Mouse (Mus musculus): Measurements from ENCODE around the gene Rims3.
A peak's percentile ranks its signal among the peaks of the same experiment; 100 is the strongest.

The Rims3 gene

GRCm38 (mm10) chr4:120893656-120894401 is 39.2 kb downstream of the Rims3 start:
- no peak for DNase-seq (ENCODE audit: low spot score)

DNA sequence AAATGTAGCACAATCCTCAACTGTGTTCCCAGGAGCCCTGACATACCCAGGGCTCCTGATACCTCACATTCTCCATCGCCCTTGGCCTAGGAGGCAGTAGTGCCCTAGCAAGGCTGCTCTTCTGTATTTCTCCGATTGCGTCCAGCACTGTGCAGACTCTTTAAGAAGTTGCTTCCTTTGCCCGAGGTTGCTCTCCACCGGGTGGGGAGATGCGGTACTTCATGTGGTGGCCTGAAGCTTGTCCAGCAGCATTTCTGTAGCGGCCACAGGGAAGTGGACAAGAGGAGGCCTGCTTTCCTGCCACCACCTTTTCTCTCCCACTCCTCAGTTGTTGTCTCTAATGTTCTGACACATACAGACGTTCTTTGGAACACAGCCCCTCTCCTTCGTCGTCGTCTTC is 40.0 kb downstream of the Rims3 start:
- DNase-seq (ENCODE audit: low spot score): no peak

DNA sequence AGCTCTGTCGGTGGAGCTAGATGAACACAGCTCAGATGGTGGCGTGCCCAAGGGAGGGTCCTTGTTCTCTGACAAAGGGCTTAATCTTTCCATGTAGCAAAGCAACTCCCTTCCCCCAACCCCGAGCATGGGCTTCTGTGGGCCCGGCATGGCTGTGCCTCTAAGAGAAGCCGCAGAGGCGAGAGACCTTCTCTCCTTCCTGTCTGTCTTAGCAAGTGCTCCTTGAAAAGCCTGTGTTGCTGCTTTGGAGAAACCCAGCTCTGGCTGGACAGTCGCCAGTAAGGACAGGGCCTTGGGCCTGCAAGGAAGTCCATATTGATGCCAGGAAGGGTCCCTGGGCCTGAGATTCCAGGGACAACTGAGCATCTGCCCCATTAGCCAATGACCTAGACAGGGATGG is 40.6 kb downstream of the Rims3 start:
- no peak for DNase-seq (ENCODE audit: low spot score)

GRCm38 (mm10) chr4:120895810-120896584 is 41.4 kb downstream of the Rims3 start:
- no peak for DNase-seq (ENCODE audit: low spot score)

GRCm38 (mm10) chr4:120904533-120904932 is 49.9 kb downstream of the Rims3 start:
- DNase-seq (ENCODE audit: low spot score): no peak

DNA sequence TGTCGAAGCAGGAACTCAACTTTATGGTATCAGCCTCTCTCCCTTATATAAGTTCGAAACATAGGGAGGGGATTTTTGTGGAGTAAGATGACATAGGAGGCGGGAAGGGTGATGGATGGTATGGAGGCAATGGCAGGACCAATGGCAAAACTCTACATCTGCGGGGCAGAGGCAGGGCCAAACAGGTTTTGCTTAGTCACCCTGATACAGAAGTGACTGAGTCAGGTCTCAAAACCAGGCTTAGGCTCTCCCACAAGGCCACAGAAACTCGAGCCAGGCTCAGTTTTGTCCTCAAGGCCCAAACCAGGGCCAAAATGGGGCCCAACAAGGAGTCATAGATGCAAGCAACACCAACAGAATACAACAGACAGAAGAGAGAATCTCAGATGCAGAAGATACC is 51.0 kb downstream of the Rims3 start:
- no peak for DNase-seq (ENCODE audit: low spot score)

DNA sequence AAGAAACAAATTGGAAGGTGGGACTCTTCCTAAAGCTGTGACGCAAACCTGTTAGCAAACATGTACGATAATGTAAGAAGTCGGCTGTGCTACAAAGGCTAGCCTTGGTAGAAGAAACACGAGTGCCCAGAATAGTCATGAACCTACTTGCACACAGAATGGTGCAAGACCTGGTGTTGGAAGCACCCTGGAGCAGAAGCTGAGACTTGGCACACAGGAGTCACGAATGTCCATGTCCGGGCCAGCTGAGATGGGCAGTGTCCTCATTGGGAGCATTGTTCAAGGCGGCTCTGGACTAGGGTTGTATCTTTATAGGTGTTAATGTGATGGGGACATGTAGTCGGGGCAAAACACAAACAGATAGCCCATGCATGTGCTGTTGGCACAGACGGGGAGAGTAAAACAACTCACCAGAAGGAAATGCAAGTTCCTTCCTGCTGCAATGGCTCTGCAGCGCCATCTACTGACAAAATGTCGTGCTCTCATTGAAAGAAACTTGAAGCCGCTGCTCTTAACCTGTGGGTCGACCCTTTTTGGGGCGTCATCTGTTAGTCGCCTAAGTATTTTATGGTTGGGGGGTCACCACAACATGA is 55.0 kb downstream of the Rims3 start:
- no peak for DNase-seq (ENCODE audit: low spot score)

- no peak for DNase-seq (ENCODE audit: low spot score)
These were observed 56.5 kb downstream of the Rims3 start for GRCm38 (mm10) chr4:120911086-120911485.

- DNase-seq (ENCODE audit: low spot score): no peak
These were observed 58.2 kb downstream of the Rims3 start for GRCm38 (mm10) chr4:120912866-120913265.

DNA sequence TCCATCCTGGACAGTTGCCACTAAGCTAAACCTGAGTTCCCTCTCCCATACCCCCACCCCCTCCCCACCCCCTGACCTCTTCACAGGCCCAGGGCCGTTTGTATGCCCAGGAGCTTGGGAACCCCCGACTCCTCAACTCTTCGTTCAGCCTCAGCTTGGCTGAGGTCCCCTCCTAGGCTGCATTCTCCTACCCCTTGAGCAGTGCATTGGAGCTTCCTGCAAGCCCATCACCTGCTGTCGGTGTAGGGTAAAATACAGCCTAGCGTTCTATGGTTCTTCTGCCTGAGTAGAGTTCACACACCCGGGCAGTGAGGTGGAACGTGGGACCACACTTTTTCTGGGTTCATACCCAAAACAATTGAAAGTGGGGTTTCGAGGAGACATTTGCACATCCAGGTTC is 58.8 kb downstream of the Rims3 start:
- DNase-seq (ENCODE audit: low spot score): no peak

- DNase-seq (ENCODE audit: low spot score): no peak
These were observed 59.2 kb downstream of the Rims3 start for GRCm38 (mm10) chr4:120913861-120914260.

- DNase-seq (ENCODE audit: low spot score): no peak
These were observed 59.9 kb downstream of the Rims3 start for GRCm38 (mm10) chr4:120914501-120914900.

GRCm38 (mm10) chr4:120921461-120921860 is 66.8 kb downstream of the Rims3 start:
- no peak for DNase-seq (ENCODE audit: low spot score)

GRCm38 (mm10) chr4:120924554-120925299 is 70.1 kb downstream of the Rims3 start, which contains the start of gene Exo5:
Gene Exo5, minus strand, starts transcription at chr4:120925017.
- DNase-seq (ENCODE audit: low spot score): peak; percentile 66

DNA sequence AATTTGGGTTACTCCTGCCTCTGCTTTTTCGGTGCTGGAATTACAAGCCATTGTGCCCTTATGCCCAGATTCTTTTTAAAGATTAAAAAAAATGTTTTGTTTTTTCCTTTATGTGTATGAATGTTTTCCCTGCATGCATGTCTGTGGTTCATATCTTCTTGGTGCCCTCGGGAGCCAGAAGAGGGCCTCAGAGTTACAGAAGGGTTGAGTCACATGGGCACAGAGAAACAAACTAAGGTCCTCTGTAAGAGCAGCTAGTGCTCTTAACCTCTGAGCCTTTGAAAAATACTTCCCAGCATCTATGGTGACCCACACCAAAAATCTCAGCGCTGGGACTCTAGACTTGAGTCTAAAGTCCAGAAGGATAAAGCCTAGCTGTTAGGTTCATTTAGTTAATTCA is 70.8 kb downstream of the Rims3 start:
- DNase-seq (ENCODE audit: low spot score): no peak

- no peak for DNase-seq (ENCODE audit: low spot score)
These were observed 74.1 kb downstream of the Rims3 start for GRCm38 (mm10) chr4:120928686-120929085.

GRCm38 (mm10) chr4:120930736-120931135 is 76.1 kb downstream of the Rims3 start:
- no peak for DNase-seq (ENCODE audit: low spot score)

DNA sequence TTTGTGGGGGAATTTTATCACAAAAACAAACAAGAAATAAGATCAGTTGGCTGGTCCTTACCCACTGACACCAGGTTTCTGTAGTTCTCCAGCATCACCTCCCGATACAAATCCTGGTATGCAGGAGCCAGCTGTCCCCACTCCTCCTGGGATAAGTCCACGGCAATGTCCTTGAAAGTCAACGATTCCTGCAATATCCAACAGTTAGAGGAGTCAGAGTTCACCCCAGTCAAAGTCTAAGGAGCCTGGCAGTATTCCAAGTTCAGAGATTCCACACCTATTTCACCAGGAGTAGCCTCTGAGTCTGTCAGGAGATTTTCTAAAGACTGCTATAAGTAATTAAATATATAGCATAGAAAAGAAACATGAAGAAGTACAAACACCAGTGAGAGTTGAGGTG is 80.4 kb downstream of the Rims3 start:
- no peak for DNase-seq (ENCODE audit: low spot score)

All from urinary bladder, postnatal 10 days (tissue).